Mouse (Mus musculus) layer of hippocampus, adult 2 months (tissue): Measurements from ENCODE around the gene Atrnl1. TPM values are rescaled to one million over a fixed set of nuclear protein-coding genes. Genes with fewer than 3 reads are reported as not detected.

Source experiments
- DNase-seq, 2 experiments: peaks; one replicate each; pipeline ENCODE4 v3.0.0; 2022; ENCODE audit warnings: low spot score in 2 of 2
- H3K27ac ChIP-seq: fragments of 200-600 bp; 2 replicates; pipeline ENCODE4 v1.8.1; 2022
- H3K4me3 ChIP-seq: fragments of 200-600 bp; 2 replicates; pipeline ENCODE4 v1.8.1; 2022; ENCODE audit warnings: mild to moderate bottlenecking
- CTCF ChIP-seq: fragments of 200-600 bp; conservative IDR thresholded peaks from 2 replicates; pipeline ENCODE4 v1.8.1; 2022; ENCODE audit warnings: antibody characterized with exemption, mild to moderate bottlenecking, moderate library complexity
- long read RNA-seq, 2 experiments: library from polyadenylated mRNA; stranded (forward); transcript quantifications; one replicate each; pipeline ENCODE4 v2.0.0; 2021; ENCODE audit warnings: borderline mapping rate in 2 of 2
- total RNA-seq, 2 experiments: library from RNA; stranded (reverse); gene quantifications; 2 replicates each; pipeline ENCODE4 v1.2.3; 2021

The Atrnl1 gene
- total RNA-seq = 10 to 100 TPM; 67.2 to 69.7 TPM
- long read RNA-seq, experiment 1, full-length matches to known transcripts = 3 of 12 reads
- long read RNA-seq, experiment 1, partial matches to known transcripts = 4 of 12 reads
- long read RNA-seq, experiment 1, other reads (novel, unspliced or antisense) = 5 of 12 reads
- long read RNA-seq, experiment 2, full-length matches to known transcripts = 3 of 19 reads
- long read RNA-seq, experiment 2, partial matches to known transcripts = 6 of 19 reads
- long read RNA-seq, experiment 2, other reads (novel, unspliced or antisense) = 10 of 19 reads

DNA sequence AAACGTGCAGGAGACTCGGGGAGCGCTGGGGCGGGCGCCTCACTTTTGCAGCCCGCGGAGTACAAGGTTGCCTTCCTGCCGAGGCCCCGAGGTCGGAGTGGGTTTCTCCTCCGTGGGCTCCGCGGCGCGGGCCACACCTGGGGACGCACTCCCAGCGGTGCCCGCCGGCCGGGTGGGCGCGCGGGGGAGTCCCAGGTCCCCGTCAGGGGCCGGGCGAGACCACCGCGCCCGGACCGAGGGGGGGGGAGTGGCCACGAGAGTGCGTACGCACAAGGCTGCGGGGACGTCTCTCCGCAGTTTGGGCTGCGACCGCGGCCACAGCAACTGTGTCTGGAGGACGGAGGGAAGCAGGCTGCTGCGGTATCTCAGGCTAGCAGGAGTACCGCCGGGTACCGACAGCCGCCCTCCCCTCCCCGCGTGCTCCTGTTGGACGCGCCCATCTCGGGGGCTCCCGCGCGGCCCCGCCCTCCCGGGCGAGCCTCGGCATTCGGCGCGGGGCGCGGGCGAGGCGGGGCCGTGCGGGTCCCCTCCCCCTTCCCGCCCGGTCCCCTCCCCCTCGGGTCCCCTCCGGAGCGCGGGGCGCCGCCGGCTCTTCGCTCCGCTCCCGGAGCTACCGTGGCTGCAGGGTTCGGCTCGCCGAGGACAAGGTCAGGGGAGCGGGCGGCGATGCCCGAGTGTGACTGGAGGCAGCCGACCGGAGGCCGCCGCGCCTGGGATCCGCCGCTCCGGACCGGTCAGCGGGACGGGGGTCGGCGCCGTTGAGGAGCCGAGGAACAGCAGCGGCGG lies at the start of gene Atrnl1:
Gene Atrnl1, plus strand, starts transcription at position 559 of the 786 bp plus-strand sequence.
- H3K27ac ChIP-seq = peak within 1 kb of the TSS; percentile 97
- DNase-seq = peak; percentile 77 to 85
- peak within 1 kb of the TSS; percentile 88 for H3K4me3 ChIP-seq
- TF ChIP-seq CTCF = peak; percentile 28

DNA sequence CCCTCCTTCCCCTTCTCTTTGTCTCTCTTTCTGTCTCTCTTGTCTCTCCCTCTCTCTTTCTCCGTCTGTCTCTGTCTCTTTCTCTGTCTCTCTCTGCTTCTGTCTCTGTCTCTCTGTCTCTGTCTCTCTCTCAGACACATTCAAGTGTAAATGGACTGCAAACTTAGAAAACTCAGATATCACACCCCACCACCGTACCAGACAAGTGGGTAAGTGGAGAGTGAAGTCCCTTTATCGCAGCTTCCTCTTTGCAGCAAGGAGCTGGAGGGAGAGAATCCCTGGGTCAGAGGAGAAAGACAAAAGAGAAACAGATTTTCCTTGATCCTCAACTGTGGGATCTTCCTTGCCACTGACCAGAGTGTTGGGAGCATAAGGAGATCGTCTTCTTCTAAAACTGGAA lies 49.3 kb upstream of the Atrnl1 start:
- no peak for TF ChIP-seq CTCF
- DNase-seq = no peak
- H3K4me3 ChIP-seq = no peak overlapping the region
- H3K27ac ChIP-seq = no peak overlapping the region

DNA sequence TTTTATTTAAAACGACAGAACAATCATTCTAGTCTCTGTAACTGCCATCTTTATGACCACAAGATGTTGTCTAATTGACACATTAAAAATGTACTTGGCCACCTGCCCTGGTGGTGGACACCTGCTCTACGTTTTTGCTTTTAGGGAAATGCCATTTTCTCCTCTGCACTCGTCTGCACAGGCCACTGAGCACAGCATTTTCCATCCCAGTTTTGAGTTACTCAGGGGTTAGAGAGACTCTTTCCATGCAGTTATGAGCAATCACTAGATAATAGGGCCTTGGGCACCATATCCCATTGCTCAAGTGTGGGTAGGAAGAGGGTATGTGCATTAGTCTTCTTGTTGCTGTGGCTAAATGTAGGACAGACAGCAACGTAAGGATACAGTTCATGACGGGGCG lies 41.8 kb upstream of the Atrnl1 start:
- no peak for DNase-seq
- no peak for TF ChIP-seq CTCF
- no peak overlapping the region for H3K27ac ChIP-seq
- no peak overlapping the region for H3K4me3 ChIP-seq

DNA sequence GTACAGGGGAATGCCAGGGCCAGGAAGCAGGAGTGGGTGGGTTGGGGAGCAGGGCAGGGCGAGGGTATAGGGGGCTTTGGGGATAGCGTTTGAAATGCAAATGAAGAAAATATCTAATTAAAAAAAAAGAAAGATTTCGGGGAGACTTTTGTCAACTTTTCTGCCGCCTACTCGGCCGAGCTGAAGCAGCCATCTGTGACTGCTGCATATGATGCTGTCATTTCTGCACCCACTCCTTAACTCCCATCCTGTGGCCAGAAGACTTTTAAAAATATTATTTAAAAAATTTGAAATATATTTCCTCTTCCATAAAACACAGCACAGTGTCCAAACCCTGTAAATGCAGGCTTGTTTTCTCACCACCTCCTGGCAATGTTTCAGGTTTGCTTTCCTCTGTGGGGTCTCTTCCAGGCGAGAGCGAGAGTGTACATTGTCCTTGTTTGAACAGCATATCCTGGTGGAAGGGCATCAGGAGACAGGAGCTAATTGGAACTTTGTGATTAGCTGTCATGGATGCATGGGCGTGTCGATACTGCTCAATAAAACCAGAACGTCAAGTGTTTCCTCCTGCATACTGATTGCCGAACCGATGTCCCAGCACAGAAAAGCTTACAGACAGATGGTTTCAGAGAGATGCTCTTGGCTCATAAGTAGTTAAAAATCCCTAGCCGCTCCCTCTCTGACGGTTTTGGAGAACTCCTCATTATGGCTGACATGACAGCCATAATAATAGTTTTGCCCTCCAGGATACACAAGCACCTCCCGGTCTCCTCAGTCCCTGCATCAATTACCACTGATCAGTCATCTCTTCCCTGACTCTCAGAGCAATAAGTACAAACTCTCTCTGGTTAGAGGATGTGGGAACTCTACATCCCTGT lies 38.2 kb upstream of the Atrnl1 start:
- H3K4me3 ChIP-seq = no peak overlapping the region; the same call in 1 of the 2 replicates
- TF ChIP-seq CTCF = no peak
- peak overlapping the region; percentile 88 for H3K27ac ChIP-seq

DNA sequence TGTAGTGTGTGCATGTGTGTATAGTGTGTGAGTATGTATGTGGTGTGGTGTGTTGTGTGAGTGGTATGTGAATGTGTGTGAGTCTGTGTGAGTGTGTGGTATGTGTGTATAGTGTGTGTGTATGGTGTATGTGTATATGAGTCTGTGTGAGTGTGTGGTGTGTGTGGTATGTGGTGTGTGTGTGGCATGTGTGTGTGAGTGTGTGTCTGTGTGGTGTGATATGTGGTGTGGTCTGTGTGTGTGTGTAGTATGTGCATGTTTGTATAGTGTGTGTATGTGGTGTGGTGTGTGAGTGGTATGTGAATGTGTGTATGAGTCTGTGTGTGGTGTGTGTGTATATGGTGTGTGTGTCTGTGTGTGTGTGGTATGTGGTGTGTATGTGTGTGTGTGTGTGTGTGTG lies 37.4 kb upstream of the Atrnl1 start:
- H3K4me3 ChIP-seq = no peak overlapping the region
- DNase-seq = no peak
- peak overlapping the region; percentile 88 for H3K27ac ChIP-seq
- TF ChIP-seq CTCF = no peak

More for the DNA sequence above, 38.2 kb upstream of the Atrnl1 start:
- peak; percentile 27 to 55 for DNase-seq

DNA sequence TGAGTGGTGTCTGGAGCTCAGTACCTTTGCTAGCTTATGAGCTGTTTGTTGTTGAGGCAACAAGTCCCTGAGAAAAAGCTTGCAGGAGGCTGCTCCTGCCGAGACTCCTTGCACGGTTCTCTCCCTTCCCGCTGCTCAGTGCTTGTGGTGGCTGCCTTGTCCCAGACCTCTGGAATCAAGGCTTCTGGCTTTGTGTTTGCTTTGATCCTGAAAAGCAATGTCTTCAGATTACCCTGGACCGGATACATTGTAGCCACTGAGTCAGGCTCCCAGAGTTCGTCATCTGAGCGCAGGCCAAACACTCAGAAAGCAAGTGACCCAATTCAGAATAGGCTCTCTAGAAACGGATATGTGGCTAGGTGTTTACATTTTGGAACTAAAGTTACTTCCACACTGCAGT lies 35.8 kb upstream of the Atrnl1 start:
- DNase-seq = no peak
- no peak overlapping the region for H3K4me3 ChIP-seq
- H3K27ac ChIP-seq = no peak overlapping the region
- TF ChIP-seq CTCF = no peak

DNA sequence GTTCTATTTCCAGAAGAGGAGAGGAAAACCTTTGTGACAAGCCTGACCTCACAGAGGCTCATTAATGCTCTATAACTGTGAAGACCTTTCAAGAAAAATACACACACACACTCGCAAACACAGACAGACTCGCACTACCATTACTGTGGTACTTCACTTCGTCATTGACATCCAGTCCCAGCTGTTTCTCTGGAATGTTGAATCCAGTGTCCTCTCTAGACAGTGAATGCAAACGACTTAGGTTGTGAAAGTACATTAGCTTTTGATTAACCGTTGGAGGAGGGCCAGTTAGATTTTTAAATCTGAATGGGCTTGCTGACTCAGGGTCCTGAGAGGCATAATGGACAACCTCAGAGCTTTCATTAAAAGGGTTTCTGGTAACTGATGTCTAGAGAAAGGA lies 34.0 kb upstream of the Atrnl1 start:
- Histone ChIP-seq H3K4me3 (0 out of 2 replicates have a peak overlapping the region, but pooled peaks have one; percentile 6), H3K27ac (peak overlapping the region; percentile 61)
- no peak for TF ChIP-seq CTCF
- DNase-seq = no peak

DNA sequence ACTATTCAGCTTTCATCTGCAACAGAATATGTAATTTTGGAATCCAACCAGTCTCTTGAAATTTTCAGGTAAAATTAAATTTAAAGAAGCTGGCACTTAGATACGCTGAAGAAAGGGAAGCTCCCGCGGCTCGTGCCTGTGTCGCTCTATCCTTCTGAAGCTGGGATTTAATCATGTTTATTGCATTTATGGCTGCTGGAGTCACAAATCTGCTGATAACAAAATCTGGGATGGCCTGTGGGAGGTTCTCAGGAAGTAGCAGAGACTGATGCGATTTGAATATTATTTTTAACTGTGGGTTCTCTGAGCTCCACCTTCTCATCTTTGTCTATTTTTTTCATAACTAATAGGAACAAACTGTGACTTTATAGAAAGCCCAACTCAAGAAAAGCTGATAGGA lies 33.6 kb upstream of the Atrnl1 start:
- H3K27ac ChIP-seq = peak overlapping the region; percentile 61
- DNase-seq = peak in 1 of 2 experiments; percentile 27
- H3K4me3 ChIP-seq = 0 out of 2 replicates have a peak overlapping the region, but pooled peaks have one; percentile 6
- no peak for TF ChIP-seq CTCF

DNA sequence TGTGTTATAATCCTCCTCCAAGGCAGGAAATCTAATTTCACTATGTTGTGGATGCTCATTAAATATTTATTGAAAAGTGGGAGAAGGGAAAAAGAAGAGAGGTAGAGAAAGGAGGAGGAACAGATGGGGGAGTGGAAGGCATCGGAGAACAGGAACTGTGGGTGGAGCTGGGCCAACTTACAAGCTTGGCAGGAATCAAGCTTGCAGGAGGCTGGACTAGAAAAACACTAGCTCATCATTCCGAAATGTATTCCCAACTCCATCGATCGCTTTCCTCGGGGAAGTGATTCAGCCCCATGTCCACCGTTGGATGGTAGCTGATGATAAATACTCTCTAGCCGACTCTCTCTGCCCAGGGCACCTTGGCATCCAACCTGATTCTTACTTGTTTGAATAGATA lies 29.9 kb upstream of the Atrnl1 start:
- Histone ChIP-seq H3K4me3 (no peak overlapping the region), H3K27ac (peak overlapping the region; percentile 46)
- TF ChIP-seq CTCF = no peak
- DNase-seq = peak; percentile 55 to 76

DNA sequence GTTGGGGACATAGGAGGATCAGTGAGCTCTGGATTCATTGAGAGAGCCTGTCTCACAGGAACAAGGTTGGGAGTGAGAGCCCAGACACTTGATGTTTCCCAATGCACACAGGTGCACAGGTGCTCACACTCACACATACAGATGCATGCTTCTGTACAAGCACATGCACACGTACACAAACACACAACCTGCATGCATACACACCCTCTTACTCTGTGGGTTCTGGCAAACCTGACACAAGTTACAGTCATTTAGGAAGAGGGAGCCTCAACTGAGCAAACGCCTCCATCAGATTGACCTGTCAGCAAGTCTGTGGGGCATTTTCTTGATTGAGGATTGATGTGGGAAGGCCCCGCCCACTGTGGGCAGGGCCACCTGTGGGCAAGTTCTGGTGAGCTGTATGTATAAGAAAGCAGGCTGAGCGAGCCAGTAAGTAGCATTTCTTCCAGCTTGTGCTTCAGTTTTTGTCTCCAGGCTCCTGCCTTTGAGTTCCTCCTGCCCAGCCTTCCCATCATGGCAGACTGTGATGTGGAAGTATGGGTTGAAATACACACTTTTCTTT lies 25.5 kb upstream of the Atrnl1 start:
- Histone ChIP-seq H3K4me3 (no peak overlapping the region), H3K27ac (no peak overlapping the region)
- no peak for TF ChIP-seq CTCF
- no peak for DNase-seq

DNA sequence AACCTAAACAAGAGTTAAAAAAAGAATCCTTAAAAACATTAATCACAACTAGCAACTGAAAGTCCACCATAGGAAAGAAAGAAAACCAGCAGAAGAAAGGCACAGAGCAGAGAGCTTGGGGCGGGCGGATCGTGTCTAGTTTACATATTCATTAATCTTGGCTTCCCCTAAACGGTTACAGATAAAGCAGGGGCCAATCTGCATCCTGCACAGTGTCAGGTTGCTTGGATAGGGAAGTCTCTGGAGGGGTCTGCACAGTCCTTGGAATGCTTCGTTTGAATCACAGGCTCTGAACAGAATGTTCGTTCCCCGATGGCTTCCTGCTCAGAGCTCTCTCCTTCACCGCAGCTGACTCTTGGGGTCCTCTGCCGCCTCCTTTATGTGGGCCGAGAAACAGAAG lies 24.7 kb upstream of the Atrnl1 start:
- no peak for DNase-seq
- Histone ChIP-seq H3K4me3 (no peak overlapping the region), H3K27ac (no peak overlapping the region)
- TF ChIP-seq CTCF = no peak

DNA sequence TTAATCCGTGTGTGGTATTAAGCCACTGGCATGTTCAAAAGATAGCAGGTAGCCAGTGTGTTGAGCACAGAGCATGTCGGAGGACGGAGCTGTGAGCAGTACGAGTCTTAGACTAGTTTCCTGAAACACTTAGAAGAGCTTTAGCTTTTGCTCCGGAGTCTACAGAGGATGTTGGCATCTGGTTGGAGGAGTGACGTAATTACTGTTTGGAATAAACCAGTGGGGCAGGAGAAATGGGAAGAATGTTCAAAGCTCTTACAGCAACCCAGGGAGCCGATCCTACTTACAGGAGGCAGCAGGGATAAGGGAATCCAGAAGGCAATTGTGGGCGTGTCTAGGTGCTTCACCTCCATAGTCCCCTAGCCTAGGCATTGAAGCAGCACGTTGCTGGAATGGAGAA lies 21.3 kb upstream of the Atrnl1 start:
- no peak for TF ChIP-seq CTCF
- H3K4me3 ChIP-seq = no peak overlapping the region
- H3K27ac ChIP-seq = no peak overlapping the region
- DNase-seq = no peak
